Mouse (Mus musculus): Measurements from ENCODE around the gene Gsx2.

GRCm38 (mm10) chr5:75118840-75119239, 43.4 kb downstream of the Gsx2 start:
- peak; percentile 33; the same call in 1 of the 2 replicates for TF ChIP-seq CTCF (IDR thresholded peaks at IDR 0.05; ENCODE audit: low read depth, low read length)
- no peak for TF ChIP-seq POLR2A (IDR thresholded peaks at IDR 0.05; ENCODE audit: extremely low read depth, insufficient read depth, low read length)

All from liver, adult 2 months (tissue).